Mouse (Mus musculus) CH12.LX (cell line): ENCODE results near the gene Rbms1. TPM values are rescaled to one million over a fixed set of nuclear protein-coding genes. Genes with fewer than 3 reads are reported as not detected.

ENCODE experiments used
- DNase-seq: peaks from one replicate; pipeline ENCODE4 v3.0.0-alpha.2; 2013; ENCODE audit errors: extremely low read depth
- H3K27ac ChIP-seq: 2 replicates; pipeline ENCODE4 v1.5.1; 2012; ENCODE audit warnings: low read depth, mild to moderate bottlenecking, control low read depth, moderate library complexity; ENCODE audit not compliant: insufficient read depth
- H3K27me3 ChIP-seq: replicated peaks from 2 replicates; pipeline ENCODE3; 2012; ENCODE audit warnings: inconsistent platforms
- H3K36me3 ChIP-seq, 2 experiments: replicated peaks in 1 of 2; 2 replicates each; pipeline versions ENCODE3 to v1.6.1; 2012; ENCODE audit warnings: inconsistent platforms in 1 of 2, low read length in 1 of 2, mild to moderate bottlenecking in 1 of 2, mixed read lengths in 1 of 2, moderate library complexity in 1 of 2; ENCODE audit not compliant: control insufficient read depth in 1 of 2, insufficient read depth in 1 of 2
- H3K4me1 ChIP-seq, 2 experiments: 2 replicates each; pipeline ENCODE4 v1.6.1; 2012; ENCODE audit warnings: inconsistent platforms in 1 of 2, moderate library complexity in 1 of 2; ENCODE audit not compliant: insufficient read depth in 2 of 2, control insufficient read depth in 1 of 2
- H3K4me2 ChIP-seq: 2 replicates; pipeline ENCODE4 v1.6.1; 2012; ENCODE audit warnings: low read depth, mild to moderate bottlenecking, control low read depth; ENCODE audit not compliant: poor library complexity, insufficient read depth, severe bottlenecking
- H3K4me3 ChIP-seq, 3 experiments: fragments of 150-350 bp in 1 of 3; sonication (generic) in 1 of 3; replicated peaks in 1 of 3; 2 replicates each; pipeline versions ENCODE3 to v1.5.1; 2011 to 2012; ENCODE audit warnings: low read depth in 2 of 3, low read length in 2 of 3, mild to moderate bottlenecking in 2 of 3, moderate library complexity in 2 of 3, control low read depth in 1 of 3, improper control_type of control experiment in 1 of 3, inconsistent platforms in 1 of 3, mixed read lengths in 1 of 3; ENCODE audit not compliant: poor library complexity in 1 of 3
- H3K79me2 ChIP-seq: replicated peaks from 2 replicates; pipeline ENCODE4 v1.6.1; 2012; ENCODE audit warnings: mild to moderate bottlenecking, moderate library complexity; ENCODE audit not compliant: control insufficient read depth, poor library complexity, insufficient read depth, severe bottlenecking; ENCODE audit errors: extremely low read depth
- H3K9ac ChIP-seq: 2 replicates; pipeline ENCODE4 v1.6.1; 2012; ENCODE audit warnings: low read depth, mild to moderate bottlenecking, control low read depth, moderate library complexity; ENCODE audit not compliant: insufficient read depth
- H3K9me3 ChIP-seq: replicated peaks from 2 replicates; pipeline ENCODE3; 2012; ENCODE audit warnings: low read length, inconsistent platforms, mixed read lengths
- BHLHE40 ChIP-seq: IDR thresholded peaks from 2 replicates; pipeline ENCODE4 v1.6.1; 2011; ENCODE audit warnings: mild to moderate bottlenecking, low read depth, low read length, improper control_type of control experiment
- CHD1 ChIP-seq: IDR thresholded peaks from 2 replicates; pipeline ENCODE4 v1.6.1; 2012; ENCODE audit warnings: low read depth, low read length, improper control_type of control experiment, inconsistent platforms
- CHD2 ChIP-seq: IDR thresholded peaks from 2 replicates; pipeline ENCODE4 v1.6.1; 2011; ENCODE audit warnings: low read length, improper control_type of control experiment
- CTCF ChIP-seq, 2 experiments: IDR thresholded peaks in 1 of 2; conservative IDR thresholded peaks in 1 of 2; 2 replicates each; pipeline ENCODE4 v1.5.1; 2011 to 2012; ENCODE audit warnings: low read depth in 2 of 2, low read length in 2 of 2, improper control_type of control experiment in 1 of 2, inconsistent platforms in 1 of 2, mild to moderate bottlenecking in 1 of 2, moderate library complexity in 1 of 2
- EP300 ChIP-seq: IDR thresholded peaks from 2 replicates; pipeline ENCODE4 v1.6.1; 2011; ENCODE audit warnings: low read length, improper control_type of control experiment
- GABPA ChIP-seq: IDR thresholded peaks from 2 replicates; pipeline ENCODE4 v1.6.1; 2012; ENCODE audit warnings: low read depth, low read length, improper control_type of control experiment, inconsistent platforms; ENCODE audit not compliant: insufficient replicate concordance
- IRF4 ChIP-seq: IDR thresholded peaks from 2 replicates; pipeline ENCODE4 v1.6.1; 2014; ENCODE audit warnings: low read depth, mild to moderate bottlenecking, inconsistent platforms, low read length, improper control_type of control experiment
- JUND ChIP-seq: conservative IDR thresholded peaks from 2 replicates; pipeline ENCODE4 v1.6.1; 2011; ENCODE audit warnings: low read depth, low read length, improper control_type of control experiment
- MAFK ChIP-seq: IDR thresholded peaks from 2 replicates; pipeline ENCODE4 v1.6.1; 2011; ENCODE audit warnings: low read length, improper control_type of control experiment; ENCODE audit not compliant: insufficient replicate concordance
- MAZ ChIP-seq: IDR thresholded peaks from 2 replicates; pipeline ENCODE4 v1.6.1; 2012; ENCODE audit warnings: low read depth, mild to moderate bottlenecking, inconsistent platforms, low read length, improper control_type of control experiment, moderate library complexity
- MEF2A ChIP-seq: IDR thresholded peaks from 2 replicates; pipeline ENCODE4 v1.6.1; 2014; ENCODE audit warnings: low read depth, mild to moderate bottlenecking, inconsistent platforms, low read length, improper control_type of control experiment, borderline replicate concordance
- NRF1 ChIP-seq: IDR thresholded peaks from 2 replicates; pipeline ENCODE4 v1.6.1; 2014; ENCODE audit warnings: low read depth, mild to moderate bottlenecking, inconsistent platforms, low read length, improper control_type of control experiment, moderate library complexity
- PAX5 ChIP-seq: IDR thresholded peaks from 2 replicates; pipeline ENCODE4 v1.6.1; 2012; ENCODE audit warnings: low read length, inconsistent platforms, mixed read lengths
- POLR2A ChIP-seq: IDR thresholded peaks from 2 replicates; pipeline ENCODE4 v1.6.1; 2011; ENCODE audit warnings: low read depth, mild to moderate bottlenecking, improper control_type of control experiment, low read length
- RAD21 ChIP-seq: IDR thresholded peaks from 2 replicates; pipeline ENCODE4 v1.6.1; 2011; ENCODE audit warnings: low read depth, mild to moderate bottlenecking, low read length, improper control_type of control experiment, moderate library complexity
- RCOR1 ChIP-seq: conservative IDR thresholded peaks from 2 replicates; pipeline ENCODE4 v1.6.1; 2012; ENCODE audit warnings: low read depth, mild to moderate bottlenecking, inconsistent platforms, low read length, improper control_type of control experiment
- SIN3A ChIP-seq: IDR thresholded peaks from 2 replicates; pipeline ENCODE4 v1.6.1; 2012; ENCODE audit warnings: low read length, improper control_type of control experiment, inconsistent platforms
- TBP ChIP-seq: conservative IDR thresholded peaks from 2 replicates; pipeline ENCODE4 v1.6.1; 2011; ENCODE audit warnings: low read depth, low read length, improper control_type of control experiment
- TCF12 ChIP-seq: IDR thresholded peaks from 2 replicates; pipeline ENCODE4 v1.6.1; 2014; ENCODE audit warnings: low read depth, mild to moderate bottlenecking, inconsistent platforms, low read length, improper control_type of control experiment
- USF1 ChIP-seq: IDR thresholded peaks from 2 replicates; pipeline ENCODE4 v1.6.1; 2014; ENCODE audit warnings: low read depth, mild to moderate bottlenecking, inconsistent platforms, low read length, improper control_type of control experiment
- ZC3H11A ChIP-seq: IDR thresholded peaks from 2 replicates; pipeline ENCODE4 v1.6.1; 2012; ENCODE audit warnings: low read depth, mild to moderate bottlenecking, inconsistent platforms, low read length, improper control_type of control experiment
- ZKSCAN1 ChIP-seq: IDR thresholded peaks from 2 replicates; pipeline ENCODE4 v1.6.1; 2012; ENCODE audit warnings: low read depth, inconsistent platforms, low read length, improper control_type of control experiment, borderline replicate concordance
- ZMIZ1 ChIP-seq: IDR thresholded peaks from 2 replicates; pipeline ENCODE4 v1.6.1; 2012; ENCODE audit warnings: low read depth, mild to moderate bottlenecking, inconsistent platforms, low read length, improper control_type of control experiment
- dilution Hi-C: fragments of 300-500 bp; cut with MboI; formaldehyde crosslinking; loops from 2 replicates; pipeline ENCODE4 v1.14.3; 2020; ENCODE audit warnings: low sequenced_read_pairs; ENCODE audit not compliant: extremely low pct_unique_long_range_greater_than_20kb, extremely low pct_ligation_motif_present
- in situ Hi-C: fragments of 300-500 bp; cut with MboI; formaldehyde crosslinking; loops from 3 replicates; pipeline ENCODE4 v1.14.3; 2019; ENCODE audit warnings: low sequenced_read_pairs, low pct_ligation_motif_present, low pct_unique_long_range_greater_than_20kb, mixed read lengths
- polyA plus RNA-seq: library from polyadenylated mRNA; unstranded; fragments of >175 nt; gene quantifications from 2 replicates; pipeline ENCODE4 v1.2.1, GENCODE M21; 2012; ENCODE audit warnings: low read depth; ENCODE audit not compliant: insufficient read length
- total RNA-seq, 2 experiments: library from RNA; depleted of rRNA; stranded (reverse); fragments of 300-350 nt in 1 of 2; fragments of >200 nt in 1 of 2; gene quantifications; 2 replicates each; pipeline ENCODE4 v1.2.3; 2012 to 2014

Gene Rbms1
- total and polyA plus RNA-seq, 3 experiments: 10.6 to 33.9 (median 12.6) TPM

- no peak for TF ChIP-seq MEF2A
- no peak for TF ChIP-seq RAD21
- no peak for TF ChIP-seq MAZ
- TF ChIP-seq USF1: no peak
- no peak for TF ChIP-seq EP300
- no peak for TF ChIP-seq IRF4
- no peak for TF ChIP-seq JUND
- TF ChIP-seq ZMIZ1: no peak
- TF ChIP-seq RCOR1: no peak
- TF ChIP-seq BHLHE40: no peak
- TF ChIP-seq TCF12: no peak
- TF ChIP-seq ZC3H11A: no peak
- TF ChIP-seq ZKSCAN1: no peak
- no peak for TF ChIP-seq GABPA
- no peak for TF ChIP-seq POLR2A
- no peak for TF ChIP-seq PAX5
- no peak for TF ChIP-seq TBP
- no peak for TF ChIP-seq MAFK
- TF ChIP-seq, all 38 proteins: peak for 0
- H3K27ac ChIP-seq: no peak overlapping the region
- no peak for DNase-seq
- no peak overlapping the region for H3K4me2 ChIP-seq
- peaks cover 0 to 20% of the 10 kb centered on the region in 2 experiments for H3K36me3 ChIP-seq
- H3K4me3 ChIP-seq: no peak overlapping the region
- H3K27me3 ChIP-seq: no peaks in the 10 kb centered on the region
- peaks cover 5% of the 10 kb centered on the region for H3K9me3 ChIP-seq
- H3K79me2 ChIP-seq: no peaks in the 10 kb centered on the region; the same call in 1 of the 2 replicates
- no peak overlapping the region for H3K9ac ChIP-seq
- in situ Hi-C loops (no loop called here), dilution Hi-C loops (no loop called here)
- peaks cover 18 to 55% of the 10 kb centered on the region in 2 experiments for H3K4me1 ChIP-seq
Measured at GRCm38 (mm10) chr2:60863827-60864226, 99.2 kb downstream of the Rbms1 start.

- Histone ChIP-seq H3K27ac (no peak overlapping the region), H3K4me3 (no peak overlapping the region), H3K4me1 (peaks cover 17 to 48% of the 10 kb centered on the region in 2 experiments), H3K9ac (no peak overlapping the region), H3K36me3 (peaks cover 0 to 27% of the 10 kb centered on the region in 2 experiments), H3K4me2 (no peak overlapping the region), H3K79me2 (no peaks in the 10 kb centered on the region; the same call in 1 of the 2 replicates), H3K9me3 (peaks cover 5% of the 10 kb centered on the region), H3K27me3 (no peaks in the 10 kb centered on the region)
- dilution Hi-C loops: no loop called here
- no peak for DNase-seq
- in situ Hi-C loops: no loop called here
- TF ChIP-seq ZC3H11A (no peak), ZMIZ1 (no peak), CHD1 (no peak), NRF1 (no peak), CTCF (conservative IDR thresholded peaks at IDR 0.05 in 1 of 2, IDR thresholded peaks at IDR 0.05 in 1 of 2; ENCODE audit: low read depth in 2 of 2, low read length in 2 of 2) (no peak), TBP (no peak), CHD2 (no peak), USF1 (no peak), SIN3A (no peak)
Measured at GRCm38 (mm10) chr2:60862913-60863711, 99.9 kb downstream of the Rbms1 start.
